Mouse (Mus musculus) liver, embryonic 14.5 days (tissue): ENCODE data around the gene Grtp1.

Experiments used
- CTCF ChIP-seq: IDR thresholded peaks from 2 replicates; pipeline ENCODE4 v1.5.1; 2016; ENCODE audit warnings: antibody characterized with exemption, low read depth, control low read depth
- EP300 ChIP-seq: IDR thresholded peaks from 2 replicates; pipeline ENCODE4 v1.6.1; 2016; ENCODE audit warnings: antibody characterized with exemption, low read depth

- TF ChIP-seq CTCF = no peak
- TF ChIP-seq EP300 = no peak
These were observed 29.4 kb upstream of the Grtp1 start for GRCm38 (mm10) chr8:13229802-13230201.
